Mouse (Mus musculus): ENCODE measurements around the gene Oas1c.
"Not testable (repeated sequence)": the region's sequence is repeated elsewhere in the genome, so short reads cannot be mapped to it uniquely, and the experiment has no call there.

Gene Oas1c

GRCm38 (mm10) chr5:120811951-120812819 is at the start of gene Oas1c:
TSS of gene Oas1c (minus strand) at chr5:120812514.
- DNase-seq (ENCODE audit: low read depth): peak; percentile 90

- DNase-seq (ENCODE audit: low read depth): no peak
These were observed 48.8 kb upstream of the Oas1c start, which contains the start of gene Oas1h for GRCm38 (mm10) chr5:120861121-120861520. TSS of gene Oas1h (plus strand) at chr5:120861421.

GRCm38 (mm10) chr5:120859241-120859640 is 46.9 kb upstream of the Oas1c start:
- DNase-seq (ENCODE audit: low read depth): no peak

GRCm38 (mm10) chr5:120849601-120850136 is 37.4 kb upstream of the Oas1c start:
- DNase-seq (ENCODE audit: low read depth): peak; percentile 80

GRCm38 (mm10) chr5:120847067-120847466 is 34.8 kb upstream of the Oas1c start, which contains the start of gene Oas1f:
TSS of gene Oas1f (plus strand) at chr5:120847367.
- DNase-seq (ENCODE audit: low read depth): no peak

- no peak for DNase-seq (ENCODE audit: low read depth)
These were observed 32.4 kb upstream of the Oas1c start for GRCm38 (mm10) chr5:120844713-120845112.

GRCm38 (mm10) chr5:120836731-120837585 is 24.6 kb upstream of the Oas1c start:
- peak; percentile 80 for DNase-seq (ENCODE audit: low read depth)

- DNase-seq (ENCODE audit: low read depth): no peak
These were observed 21.3 kb upstream of the Oas1c start for GRCm38 (mm10) chr5:120833335-120834280.

GRCm38 (mm10) chr5:120831031-120831430 is 18.7 kb upstream of the Oas1c start:
- peak; percentile 85 for DNase-seq (ENCODE audit: low read depth)

- no peak for DNase-seq (ENCODE audit: low read depth)
These were observed 6.7 kb upstream of the Oas1c start for GRCm38 (mm10) chr5:120818999-120819398.

GRCm38 (mm10) chr5:120815949-120816348 is 3.6 kb upstream of the Oas1c start:
- DNase-seq (ENCODE audit: low read depth): peak; percentile 82

GRCm38 (mm10) chr5:120813023-120813422 is 709 bp upstream of the Oas1c start:
- peak; percentile 26 for DNase-seq (ENCODE audit: low read depth)

- DNase-seq (ENCODE audit: low read depth): no peak
These were observed 3.1 kb downstream of the Oas1c start for GRCm38 (mm10) chr5:120809171-120809570.

GRCm38 (mm10) chr5:120806458-120806857 is 5.9 kb downstream of the Oas1c start:
- DNase-seq (ENCODE audit: low read depth): peak; percentile 89

GRCm38 (mm10) chr5:120803596-120803995 is 8.7 kb downstream of the Oas1c start:
- DNase-seq (ENCODE audit: low read depth): no peak

GRCm38 (mm10) chr5:120798943-120799342 is 13.4 kb downstream of the Oas1c start:
- not testable (repeated sequence) for DNase-seq (ENCODE audit: low read depth)

GRCm38 (mm10) chr5:120798147-120798546 is 14.2 kb downstream of the Oas1c start:
- DNase-seq (ENCODE audit: low read depth): not testable (repeated sequence)

- not testable (repeated sequence) for DNase-seq (ENCODE audit: low read depth)
These were observed 16.8 kb downstream of the Oas1c start, which contains the start of gene Oas1e for GRCm38 (mm10) chr5:120795480-120796034. TSS of gene Oas1e (minus strand) at chr5:120795530.

GRCm38 (mm10) chr5:120793043-120793442 is 19.3 kb downstream of the Oas1c start:
- peak; percentile 78 for DNase-seq (ENCODE audit: low read depth)

GRCm38 (mm10) chr5:120787042-120787441 is 25.3 kb downstream of the Oas1c start:
- no peak for DNase-seq (ENCODE audit: low read depth)

GRCm38 (mm10) chr5:120782446-120782845 is 29.9 kb downstream of the Oas1c start:
- DNase-seq (ENCODE audit: low read depth): no peak

All from naive thymus-derived CD4-positive, alpha-beta T cell, adult 2 months (primary cell).